Mouse (Mus musculus): ENCODE results near the gene Smyd3. TPM values are rescaled to one million over a fixed set of nuclear protein-coding genes. Genes with fewer than 3 reads are reported as not detected.

The Smyd3 gene
- polyA plus RNA-seq, 1 experiment from 2014 or later, result 18.9 TPM

DNA sequence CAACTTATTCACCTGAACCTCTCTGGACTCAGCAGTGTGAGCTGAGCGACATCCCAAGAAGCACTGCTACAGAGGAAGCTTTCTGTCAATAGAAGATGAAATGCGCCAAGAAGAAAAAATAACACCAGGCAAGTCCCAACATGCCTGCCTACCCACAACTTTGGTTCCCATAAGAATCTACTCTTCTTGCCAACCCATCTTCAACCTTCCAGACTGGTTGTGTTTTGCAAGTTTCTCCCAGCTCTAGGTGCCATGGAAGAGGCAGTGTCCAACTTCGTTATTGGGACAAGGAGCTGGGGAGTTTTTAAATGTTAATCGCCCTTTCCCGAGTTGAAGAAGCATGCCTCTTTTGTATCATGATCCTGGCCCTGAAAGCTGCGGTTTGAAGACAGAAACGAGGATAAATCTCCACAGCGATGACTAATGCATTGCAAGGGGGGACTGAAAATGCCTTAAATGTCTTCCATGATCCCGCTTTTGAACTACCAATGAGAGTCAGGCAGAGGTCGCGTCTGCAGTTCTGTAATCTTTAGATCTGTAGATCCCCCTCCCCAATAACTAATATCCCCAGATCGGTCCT, 376.7 kb downstream of the Smyd3 start:
- Histone ChIP-seq H3K4me3 (replicated peaks; ENCODE audit: low read length) (no peak overlapping the region), H3K9ac (ENCODE audit: low read length) (no peak overlapping the region), H3K27ac (ENCODE audit: low read length) (no peak overlapping the region), H3K27me3 (ENCODE audit: control insufficient read depth, insufficient read depth, low read length) (no peaks in the 10 kb centered on the region), H3K4me2 (ENCODE audit: low read depth, low read length) (no peak overlapping the region), H3K9me3 (replicated peaks; ENCODE audit: control insufficient read depth, low read length) (no peaks in the 10 kb centered on the region), H3K36me3 (ENCODE audit: control insufficient read depth, insufficient read depth, low read length) (no peaks in the 10 kb centered on the region), H3K4me1 (ENCODE audit: control insufficient read depth, insufficient read depth, low read length) (peaks cover 19% of the 10 kb centered on the region)
- WGBS, result 61% methylated on average over 12 of the region's 12 CpGs
- ATAC-seq (ENCODE audit: insufficient read depth, low FRiP score), result no peak

- no peak for ATAC-seq (ENCODE audit: insufficient read depth, low FRiP score)
- Histone ChIP-seq H3K9ac (ENCODE audit: low read length) (no peak overlapping the region), H3K36me3 (ENCODE audit: control insufficient read depth, insufficient read depth, low read length) (peaks cover 6% of the 10 kb centered on the region; the same call in 1 of the 2 replicates), H3K4me1 (ENCODE audit: control insufficient read depth, insufficient read depth, low read length) (peaks cover 16% of the 10 kb centered on the region), H3K9me3 (replicated peaks; ENCODE audit: control insufficient read depth, low read length) (peaks cover 6% of the 10 kb centered on the region), H3K27me3 (ENCODE audit: control insufficient read depth, insufficient read depth, low read length) (no peaks in the 10 kb centered on the region), H3K4me3 (replicated peaks; ENCODE audit: low read length) (no peak overlapping the region), H3K4me2 (ENCODE audit: low read depth, low read length) (no peak overlapping the region), H3K27ac (ENCODE audit: low read length) (no peak overlapping the region)
- WGBS, result 55% methylated on average over 3 of the region's 3 CpGs
These were observed 380.7 kb downstream of the Smyd3 start for GRCm38 (mm10) chr1:179137145-179137477.

DNA sequence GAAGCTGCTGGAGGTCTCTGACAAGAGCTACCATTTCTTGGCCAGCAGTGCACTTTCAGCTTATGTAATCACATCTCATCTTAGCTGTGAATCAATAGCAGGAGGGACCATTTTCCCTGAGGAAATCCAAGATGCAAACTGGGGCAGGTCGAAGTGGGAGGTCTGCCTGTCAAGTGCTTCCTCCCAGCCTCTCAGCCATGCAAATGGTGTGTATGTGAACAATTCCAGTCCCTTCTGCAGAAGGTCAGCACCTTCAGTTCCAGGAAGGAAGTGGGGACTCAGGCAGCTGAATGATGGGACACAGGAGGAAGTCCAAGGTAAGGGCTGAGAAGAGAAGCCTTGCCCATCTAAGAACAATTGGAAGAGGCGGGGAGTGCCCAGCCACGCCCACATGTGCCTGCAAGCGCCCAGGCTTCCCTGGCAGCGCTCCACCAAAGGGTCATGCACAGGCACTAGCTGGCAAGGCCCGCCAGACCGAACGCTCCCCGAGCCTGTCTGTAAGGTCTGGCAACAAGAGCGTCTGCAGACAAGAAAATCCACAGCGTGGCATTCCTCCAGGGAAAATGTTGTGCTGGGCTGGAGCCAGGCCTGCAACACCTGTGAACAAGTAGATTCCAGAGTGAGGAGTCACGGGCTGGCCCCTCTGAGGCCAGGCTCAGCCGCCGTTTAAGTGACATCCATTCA, 381.2 kb downstream of the Smyd3 start:
- ATAC-seq (ENCODE audit: insufficient read depth, low FRiP score), result peak; percentile 76
- H3K9me3 ChIP-seq (replicated peaks; ENCODE audit: control insufficient read depth, low read length), result peaks cover 6% of the 10 kb centered on the region
- WGBS, result 32% methylated on average over 14 of the region's 14 CpGs
- H3K4me1 ChIP-seq (ENCODE audit: control insufficient read depth, insufficient read depth, low read length), result peaks cover 15% of the 10 kb centered on the region
- peaks cover 6% of the 10 kb centered on the region; the same call in 1 of the 2 replicates for H3K36me3 ChIP-seq (ENCODE audit: control insufficient read depth, insufficient read depth, low read length)
- H3K4me3 ChIP-seq (replicated peaks; ENCODE audit: low read length), result no peak overlapping the region
- no peaks in the 10 kb centered on the region for H3K27me3 ChIP-seq (ENCODE audit: control insufficient read depth, insufficient read depth, low read length)
- H3K27ac ChIP-seq (ENCODE audit: low read length), result 0 out of 2 replicates have a peak overlapping the region, but pooled peaks have one; percentile 2
- H3K4me2 ChIP-seq (ENCODE audit: low read depth, low read length), result no peak overlapping the region
- no peak overlapping the region for H3K9ac ChIP-seq (ENCODE audit: low read length)

- H3K4me3 ChIP-seq (replicated peaks; ENCODE audit: low read length), result no peak overlapping the region
- ATAC-seq (ENCODE audit: insufficient read depth, low FRiP score), result no peak
- H3K27me3 ChIP-seq (ENCODE audit: control insufficient read depth, insufficient read depth, low read length), result no peaks in the 10 kb centered on the region
- H3K4me1 ChIP-seq (ENCODE audit: control insufficient read depth, insufficient read depth, low read length), result no peaks in the 10 kb centered on the region
- H3K27ac ChIP-seq (ENCODE audit: low read length), result no peak overlapping the region
- H3K36me3 ChIP-seq (ENCODE audit: control insufficient read depth, insufficient read depth, low read length), result peaks cover 6% of the 10 kb centered on the region; the same call in 1 of the 2 replicates
- H3K9ac ChIP-seq (ENCODE audit: low read length), result no peak overlapping the region
- 87% methylated on average over 5 of the region's 5 CpGs for WGBS
- no peak overlapping the region for H3K4me2 ChIP-seq (ENCODE audit: low read depth, low read length)
- H3K9me3 ChIP-seq (replicated peaks; ENCODE audit: control insufficient read depth, low read length), result peaks cover 6% of the 10 kb centered on the region
These were observed 387.8 kb downstream of the Smyd3 start for GRCm38 (mm10) chr1:179129995-179130394.

- H3K9me3 ChIP-seq (replicated peaks; ENCODE audit: control insufficient read depth, low read length), result no peaks in the 10 kb centered on the region
- ATAC-seq (ENCODE audit: insufficient read depth, low FRiP score), result no peak
- no peak overlapping the region for H3K4me2 ChIP-seq (ENCODE audit: low read depth, low read length)
- H3K4me1 ChIP-seq (ENCODE audit: control insufficient read depth, insufficient read depth, low read length), result no peaks in the 10 kb centered on the region
- H3K4me3 ChIP-seq (replicated peaks; ENCODE audit: low read length), result no peak overlapping the region
- 37% methylated on average over 3 of the region's 3 CpGs for WGBS
- H3K27ac ChIP-seq (ENCODE audit: low read length), result peak overlapping the region; percentile 38; the same call in 1 of the 2 replicates
- no peak overlapping the region for H3K9ac ChIP-seq (ENCODE audit: low read length)
- no peaks in the 10 kb centered on the region for H3K36me3 ChIP-seq (ENCODE audit: control insufficient read depth, insufficient read depth, low read length)
- no peaks in the 10 kb centered on the region for H3K27me3 ChIP-seq (ENCODE audit: control insufficient read depth, insufficient read depth, low read length)
These were observed 391.6 kb downstream of the Smyd3 start for GRCm38 (mm10) chr1:179126287-179126686.

DNA sequence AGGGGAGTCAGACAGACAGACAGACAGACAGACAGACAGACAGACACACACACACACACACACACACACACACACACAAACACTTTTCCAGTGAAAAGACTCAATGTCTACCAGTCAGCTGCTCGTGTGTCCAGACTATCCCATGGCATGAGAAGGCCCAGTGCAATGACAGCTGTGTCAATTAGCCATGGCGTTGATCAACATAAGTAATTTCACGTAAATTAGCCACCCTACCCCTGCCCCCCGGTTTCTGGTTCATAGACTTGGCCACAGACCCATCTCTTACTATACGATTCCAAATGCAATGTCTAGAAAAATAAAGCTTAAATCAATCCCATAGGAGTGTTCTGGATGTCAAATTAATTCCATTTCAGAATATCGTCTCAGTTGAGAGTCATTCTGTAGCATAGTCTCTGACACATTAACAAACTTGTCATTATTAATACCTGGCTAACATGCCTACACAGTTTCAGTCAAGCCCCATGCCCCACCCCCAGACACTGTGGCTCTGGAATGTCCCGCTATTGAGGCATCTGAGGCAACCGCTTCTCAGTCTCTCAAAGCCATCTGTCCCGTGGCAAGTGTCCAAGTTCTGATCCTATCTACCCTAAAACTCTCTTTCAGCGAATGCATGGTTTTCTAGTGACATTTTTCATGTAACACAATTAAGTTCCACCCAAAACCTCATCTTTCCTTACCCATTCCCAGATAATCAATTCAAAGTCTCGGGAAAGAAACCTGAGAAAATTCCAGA, 395.2 kb downstream of the Smyd3 start:
- Histone ChIP-seq H3K27me3 (ENCODE audit: control insufficient read depth, insufficient read depth, low read length) (no peaks in the 10 kb centered on the region), H3K9me3 (replicated peaks; ENCODE audit: control insufficient read depth, low read length) (no peaks in the 10 kb centered on the region), H3K4me2 (ENCODE audit: low read depth, low read length) (no peak overlapping the region), H3K4me1 (ENCODE audit: control insufficient read depth, insufficient read depth, low read length) (no peaks in the 10 kb centered on the region), H3K27ac (ENCODE audit: low read length) (no peak overlapping the region), H3K36me3 (ENCODE audit: control insufficient read depth, insufficient read depth, low read length) (no peaks in the 10 kb centered on the region), H3K9ac (ENCODE audit: low read length) (no peak overlapping the region), H3K4me3 (replicated peaks; ENCODE audit: low read length) (no peak overlapping the region)
- no peak for ATAC-seq (ENCODE audit: insufficient read depth, low FRiP score)
- 66% methylated on average over 11 of the region's 11 CpGs for WGBS

GRCm38 (mm10) chr1:179120217-179120966, 397.4 kb downstream of the Smyd3 start:
- H3K9ac ChIP-seq (ENCODE audit: low read length), result no peak overlapping the region
- H3K36me3 ChIP-seq (ENCODE audit: control insufficient read depth, insufficient read depth, low read length), result no peaks in the 10 kb centered on the region
- no peak overlapping the region for H3K4me3 ChIP-seq (replicated peaks; ENCODE audit: low read length)
- H3K27ac ChIP-seq (ENCODE audit: low read length), result no peak overlapping the region
- H3K9me3 ChIP-seq (replicated peaks; ENCODE audit: control insufficient read depth, low read length), result no peaks in the 10 kb centered on the region
- H3K27me3 ChIP-seq (ENCODE audit: control insufficient read depth, insufficient read depth, low read length), result no peaks in the 10 kb centered on the region
- WGBS, result 58% methylated on average over 9 of the region's 9 CpGs
- no peak for ATAC-seq (ENCODE audit: insufficient read depth, low FRiP score)
- no peaks in the 10 kb centered on the region for H3K4me1 ChIP-seq (ENCODE audit: control insufficient read depth, insufficient read depth, low read length)
- H3K4me2 ChIP-seq (ENCODE audit: low read depth, low read length), result no peak overlapping the region

DNA sequence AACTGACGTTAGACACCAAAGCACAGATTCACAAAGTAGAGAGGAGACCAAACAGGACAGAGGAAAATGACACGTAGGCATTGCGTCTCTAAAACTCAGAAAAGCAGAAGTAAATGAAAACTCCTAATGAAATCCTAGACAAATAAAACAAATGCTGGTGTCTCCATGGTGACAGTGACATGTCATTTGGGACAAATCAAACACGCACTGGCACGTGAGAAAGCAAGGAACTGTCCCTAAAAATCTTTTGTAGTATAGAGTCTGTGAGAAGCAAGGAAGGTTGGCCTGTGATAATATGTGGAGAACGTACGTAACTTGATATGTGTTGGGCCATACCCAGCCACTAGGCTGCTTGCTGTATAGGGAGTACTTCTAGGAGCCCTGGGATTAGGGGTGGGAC, 399.2 kb downstream of the Smyd3 start:
- no peaks in the 10 kb centered on the region for H3K27me3 ChIP-seq (ENCODE audit: control insufficient read depth, insufficient read depth, low read length)
- no peaks in the 10 kb centered on the region for H3K9me3 ChIP-seq (replicated peaks; ENCODE audit: control insufficient read depth, low read length)
- H3K36me3 ChIP-seq (ENCODE audit: control insufficient read depth, insufficient read depth, low read length), result no peaks in the 10 kb centered on the region
- 79% methylated on average over 7 of the region's 7 CpGs for WGBS
- no peak overlapping the region for H3K9ac ChIP-seq (ENCODE audit: low read length)
- no peaks in the 10 kb centered on the region for H3K4me1 ChIP-seq (ENCODE audit: control insufficient read depth, insufficient read depth, low read length)
- H3K4me2 ChIP-seq (ENCODE audit: low read depth, low read length), result no peak overlapping the region
- no peak overlapping the region for H3K27ac ChIP-seq (ENCODE audit: low read length)
- no peak for ATAC-seq (ENCODE audit: insufficient read depth, low FRiP score)
- no peak overlapping the region for H3K4me3 ChIP-seq (replicated peaks; ENCODE audit: low read length)

Data from stomach, embryonic 16.5 days (tissue).